Mouse (Mus musculus): ENCODE results near the gene Jazf1.

Jazf1 gene

DNA sequence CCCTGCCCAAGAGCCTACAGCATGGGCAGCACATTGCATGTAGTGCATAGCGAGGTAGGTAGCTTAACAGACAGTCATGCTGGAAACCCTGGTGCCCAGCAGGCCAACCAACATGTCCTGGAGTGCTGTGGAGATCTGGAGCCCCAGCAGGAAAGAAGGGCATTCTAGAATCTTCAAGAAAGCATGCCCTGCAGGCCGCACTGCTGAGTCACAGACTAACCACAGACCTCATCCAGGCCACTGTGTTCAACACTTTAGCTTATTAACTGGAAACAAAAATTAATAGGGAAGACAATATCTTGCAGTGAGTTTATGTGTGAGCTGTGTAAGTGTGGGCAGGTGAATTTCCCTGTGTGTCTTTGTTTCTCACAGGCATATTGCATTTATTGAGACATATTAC lies 222.1 kb downstream of the Jazf1 start:
- DNase-seq (ENCODE audit: low spot score): no peak

DNA sequence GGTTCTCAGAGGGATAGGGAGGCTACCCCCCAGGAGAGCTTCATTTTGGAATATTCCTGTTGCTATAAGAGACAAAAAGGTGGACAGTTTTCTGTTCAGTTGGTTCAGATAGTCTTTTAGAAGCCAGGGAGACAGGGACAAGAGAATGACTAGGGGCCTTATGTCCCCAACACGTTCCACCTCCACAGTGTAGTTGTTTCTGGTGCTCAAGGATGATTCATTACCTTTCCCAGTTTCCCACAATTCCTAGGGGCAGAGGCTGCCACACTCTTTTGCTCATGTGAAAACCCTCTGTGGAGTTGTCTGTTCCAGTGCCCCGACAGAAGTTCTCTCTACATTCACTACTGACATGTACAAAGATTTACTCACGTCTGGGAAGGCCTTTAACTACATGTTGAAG lies 223.7 kb downstream of the Jazf1 start:
- no peak for DNase-seq (ENCODE audit: low spot score)

- DNase-seq (ENCODE audit: low spot score): no peak
Observed at GRCm38 (mm10) chr6:52843027-52843426, 225.4 kb downstream of the Jazf1 start.

GRCm38 (mm10) chr6:52842598-52842997 lies 225.8 kb downstream of the Jazf1 start:
- no peak for DNase-seq (ENCODE audit: low spot score)

DNA sequence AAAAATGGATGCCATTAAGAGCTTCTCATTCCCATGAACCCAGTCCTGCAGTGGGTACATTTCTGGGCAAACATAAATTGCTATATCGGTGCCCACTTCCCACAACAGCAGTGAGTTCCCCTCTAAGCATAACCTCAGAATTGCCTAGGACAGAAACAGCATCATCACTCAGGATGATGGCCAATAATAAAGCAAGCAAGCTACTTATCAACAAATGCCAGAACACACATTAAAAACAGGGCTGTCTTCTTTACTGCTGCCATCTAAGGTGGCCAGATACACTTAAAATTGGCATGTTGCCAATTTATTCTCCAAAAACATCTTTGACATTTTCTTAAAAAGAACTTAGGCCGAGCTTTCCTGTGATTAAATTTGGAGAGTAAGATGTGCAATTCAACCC lies 226.8 kb downstream of the Jazf1 start:
- DNase-seq (ENCODE audit: low spot score): no peak

DNA sequence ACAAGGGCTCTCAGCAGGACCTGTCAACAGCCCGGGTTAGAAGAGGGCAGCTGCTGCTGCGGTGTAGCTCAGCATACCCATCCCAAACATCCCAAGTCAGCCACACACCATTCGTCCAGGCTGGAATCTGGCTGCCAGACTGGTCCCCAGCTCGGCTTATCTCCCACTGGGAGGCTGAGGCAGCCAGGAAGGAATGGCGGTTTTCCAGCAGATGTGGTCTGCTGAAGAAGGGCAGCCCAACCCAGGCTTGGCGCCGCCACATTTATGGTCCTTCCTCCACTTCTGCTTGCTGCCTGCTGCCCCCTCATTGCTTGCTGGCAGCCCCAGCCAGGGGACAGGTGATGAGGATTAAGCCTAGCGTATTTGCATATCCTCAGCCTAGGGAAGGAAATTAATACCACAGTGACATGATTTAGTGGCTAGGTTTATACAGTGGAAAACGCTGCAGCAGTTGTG lies 227.8 kb downstream of the Jazf1 start:
- no peak for DNase-seq (ENCODE audit: low spot score)

- DNase-seq (ENCODE audit: low spot score): peak; percentile 44
Observed at GRCm38 (mm10) chr6:52838691-52839090, 229.7 kb downstream of the Jazf1 start.

DNA sequence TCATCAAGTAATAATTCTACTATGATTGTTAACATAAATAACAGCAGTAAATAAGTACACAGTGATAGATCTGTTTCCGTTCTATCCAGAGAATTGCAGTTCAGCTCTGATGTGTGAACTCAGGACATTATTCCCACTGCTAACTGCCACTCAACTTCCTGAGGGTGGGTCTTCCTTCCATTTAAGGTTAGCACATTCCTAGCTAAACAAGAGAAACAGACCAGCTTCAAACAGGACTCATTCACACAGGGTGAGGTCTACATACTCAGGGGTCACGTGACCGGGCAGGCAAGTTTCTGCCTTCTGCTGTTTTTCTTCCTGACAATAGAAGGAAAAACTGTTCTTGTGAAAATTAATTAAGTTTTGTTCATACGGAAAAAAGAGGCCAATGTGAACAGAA lies 230.6 kb downstream of the Jazf1 start:
- DNase-seq (ENCODE audit: low spot score): no peak

DNA sequence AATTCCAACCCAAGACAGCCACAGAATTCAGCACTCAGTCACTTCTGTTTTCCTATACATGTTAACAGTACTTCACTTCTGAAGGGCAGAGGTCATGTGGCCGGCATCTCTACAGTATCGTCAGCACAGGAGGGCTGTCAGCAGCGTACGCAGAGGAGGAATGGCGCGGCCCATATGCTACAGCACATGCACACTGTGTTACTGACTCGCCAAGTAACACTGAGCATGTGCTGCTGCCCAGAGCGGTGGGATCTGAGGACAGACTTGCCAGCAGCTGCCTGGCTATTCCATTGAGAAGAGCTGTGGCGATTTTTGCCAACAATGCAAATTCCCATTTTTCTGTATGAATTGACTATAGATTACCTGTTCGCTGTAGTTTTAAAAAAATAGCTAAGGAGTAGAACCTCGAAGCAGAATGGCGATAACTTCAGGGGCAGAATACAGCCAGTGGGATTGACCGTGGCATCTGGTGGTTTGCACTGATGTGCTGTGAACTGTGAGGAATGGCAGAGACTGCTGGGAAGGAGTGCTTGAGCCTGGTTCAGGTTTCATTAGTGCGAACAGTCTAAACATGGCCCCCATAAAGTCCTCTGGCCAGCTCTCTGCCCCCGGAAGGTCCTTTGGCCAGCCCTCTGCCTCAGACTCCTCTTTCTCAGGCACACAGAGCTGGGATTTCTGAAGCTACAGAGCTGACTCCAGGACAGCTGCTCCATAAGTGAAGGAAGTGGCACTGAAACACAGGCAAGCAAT lies 232.1 kb downstream of the Jazf1 start:
- DNase-seq (ENCODE audit: low spot score): no peak

GRCm38 (mm10) chr6:52827752-52828277 lies 240.6 kb downstream of the Jazf1 start:
- no peak for DNase-seq (ENCODE audit: low spot score)

GRCm38 (mm10) chr6:52825535-52825934 lies 242.9 kb downstream of the Jazf1 start:
- peak; percentile 17 for DNase-seq (ENCODE audit: low spot score)

DNA sequence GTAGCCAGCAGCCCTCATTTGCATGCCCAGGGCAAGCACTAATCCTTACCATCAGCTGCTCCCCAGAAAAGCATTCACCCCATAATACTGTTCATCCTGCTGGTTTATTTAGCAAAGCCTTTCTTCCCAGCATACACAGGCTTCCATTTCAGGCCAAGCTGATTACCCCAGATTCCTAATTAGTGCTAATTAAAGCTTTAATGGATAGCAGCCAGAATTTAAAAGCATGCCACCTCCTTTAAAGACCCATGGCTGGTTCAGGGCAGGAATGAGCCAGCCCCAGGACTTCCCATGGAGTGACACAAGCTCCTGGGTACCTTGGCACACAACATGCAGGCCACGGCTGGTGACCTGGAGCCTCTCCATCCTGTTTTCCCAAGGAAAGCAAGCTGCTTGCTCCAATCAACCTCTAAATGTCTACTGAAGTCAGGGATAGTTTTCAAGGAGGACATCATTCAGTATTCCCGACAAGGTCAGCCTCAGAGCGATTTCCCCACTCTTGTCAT lies 243.4 kb downstream of the Jazf1 start:
- no peak for DNase-seq (ENCODE audit: low spot score)

DNA sequence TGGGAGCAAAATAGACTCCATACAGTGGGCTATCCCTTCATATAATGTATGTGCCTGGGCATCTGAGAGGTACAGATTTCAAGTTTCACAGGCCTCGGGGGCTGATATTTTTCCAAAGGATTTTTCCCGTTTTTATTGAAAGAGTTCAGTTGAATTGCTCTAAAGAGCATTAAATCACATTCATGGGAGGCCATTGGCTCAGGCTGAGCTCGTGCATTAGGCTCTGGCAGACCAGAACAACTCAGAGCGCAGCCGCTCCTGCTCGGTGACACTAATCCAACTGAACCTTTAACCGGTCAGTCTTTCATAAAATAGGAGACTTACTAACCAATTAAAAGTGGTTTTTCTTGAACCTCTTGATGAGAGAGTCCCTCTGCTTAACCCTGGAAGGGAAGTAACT lies 245.4 kb downstream of the Jazf1 start:
- DNase-seq (ENCODE audit: low spot score): no peak

DNA sequence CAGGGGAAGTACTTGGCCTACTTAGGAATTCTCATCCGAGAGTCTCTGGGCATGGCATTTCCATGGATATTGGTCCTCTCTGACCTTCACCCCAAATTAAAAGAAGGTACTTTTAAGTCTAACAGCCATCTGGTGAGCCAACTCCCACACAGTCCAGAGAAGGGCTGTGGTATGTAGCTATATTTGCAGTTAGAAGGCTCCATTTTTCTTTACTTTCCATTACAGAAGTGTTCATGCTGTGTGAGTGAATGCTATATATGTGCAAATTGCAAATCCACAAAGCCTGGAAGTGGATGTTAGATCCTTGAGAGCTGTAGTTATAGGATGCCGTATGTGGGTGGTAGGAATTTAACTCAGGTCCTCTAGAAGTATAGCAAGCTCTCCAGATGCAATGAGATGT lies 245.8 kb downstream of the Jazf1 start:
- no peak for DNase-seq (ENCODE audit: low spot score)

- no peak for DNase-seq (ENCODE audit: low spot score)
Observed at GRCm38 (mm10) chr6:52819353-52819752, 249.1 kb downstream of the Jazf1 start.

DNA sequence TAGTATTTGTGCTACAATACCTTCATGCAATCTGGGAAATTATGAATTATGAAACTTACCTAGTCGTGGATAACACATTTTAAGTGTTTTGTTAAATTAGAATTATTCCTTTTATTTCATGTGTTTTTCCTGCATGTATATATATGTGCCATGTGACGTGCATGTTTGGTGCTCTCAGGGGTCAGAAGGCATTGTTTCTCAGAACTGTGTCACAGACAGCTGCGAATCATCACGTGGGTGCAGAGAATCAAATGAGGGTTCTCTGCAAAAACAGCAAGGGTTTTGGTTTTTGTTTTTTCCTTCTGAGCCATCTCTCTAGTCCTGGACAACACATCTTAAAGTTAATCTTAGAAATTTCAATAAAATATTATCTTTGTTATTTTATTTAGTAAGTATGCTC lies 250.4 kb downstream of the Jazf1 start:
- no peak for DNase-seq (ENCODE audit: low spot score)

GRCm38 (mm10) chr6:52817203-52817874 lies 251.1 kb downstream of the Jazf1 start:
- no peak for DNase-seq (ENCODE audit: low spot score)

DNA sequence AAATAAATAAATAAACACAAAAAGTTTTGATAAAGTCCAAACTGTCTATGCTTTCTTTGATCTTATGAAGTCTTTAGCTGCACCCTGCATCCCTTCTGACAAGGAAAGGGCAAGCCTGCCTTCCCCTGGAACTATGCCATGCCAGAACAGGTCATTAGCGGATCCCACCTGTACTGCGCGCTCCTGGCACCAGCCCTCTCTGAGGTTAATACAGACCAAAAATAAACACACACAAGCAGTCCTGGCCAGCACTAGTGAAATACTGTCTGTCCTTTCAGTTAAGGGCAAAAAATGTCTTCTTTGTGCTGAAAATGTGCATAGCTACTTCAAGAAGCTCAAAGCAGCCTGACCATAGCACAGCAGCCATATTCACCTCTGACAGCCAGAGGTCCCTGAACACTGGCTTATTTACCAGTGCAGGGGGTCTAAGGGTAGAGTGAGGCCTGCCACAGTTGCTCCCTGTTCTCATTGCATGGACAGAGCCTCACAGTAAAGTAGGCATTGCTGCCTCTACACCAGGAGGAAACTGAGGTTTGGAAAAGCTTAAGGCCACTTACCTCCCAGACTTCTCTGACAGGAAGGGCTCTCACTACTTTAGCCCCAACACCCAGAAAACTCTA lies 263.1 kb downstream of the Jazf1 start:
- no peak for DNase-seq (ENCODE audit: low spot score)

DNA sequence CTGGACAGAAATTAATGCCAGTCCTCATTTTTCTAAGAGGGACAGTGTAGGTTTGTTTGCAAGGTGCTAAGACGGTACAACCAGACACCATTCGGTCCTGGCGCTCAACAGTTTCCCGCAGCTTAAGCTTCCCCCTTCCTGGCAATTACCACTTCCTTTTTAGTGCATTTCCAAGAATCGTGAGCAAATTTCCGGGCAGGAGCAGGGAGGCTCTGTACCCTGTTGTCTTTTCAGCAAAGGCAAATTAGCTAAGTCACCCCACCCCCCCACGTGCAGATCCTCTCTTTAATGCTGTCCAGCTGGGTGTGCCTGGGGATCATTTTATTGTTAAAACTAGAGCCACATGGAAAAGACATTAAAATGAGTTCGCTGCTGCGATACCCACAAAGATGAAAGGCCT lies 266.2 kb downstream of the Jazf1 start:
- peak; percentile 24 for DNase-seq (ENCODE audit: low spot score)

GRCm38 (mm10) chr6:52797252-52797800 lies 271.1 kb downstream of the Jazf1 start:
- no peak for DNase-seq (ENCODE audit: low spot score)

- DNase-seq (ENCODE audit: low spot score): no peak
Observed at GRCm38 (mm10) chr6:52796691-52797090, 271.7 kb downstream of the Jazf1 start.

DNA sequence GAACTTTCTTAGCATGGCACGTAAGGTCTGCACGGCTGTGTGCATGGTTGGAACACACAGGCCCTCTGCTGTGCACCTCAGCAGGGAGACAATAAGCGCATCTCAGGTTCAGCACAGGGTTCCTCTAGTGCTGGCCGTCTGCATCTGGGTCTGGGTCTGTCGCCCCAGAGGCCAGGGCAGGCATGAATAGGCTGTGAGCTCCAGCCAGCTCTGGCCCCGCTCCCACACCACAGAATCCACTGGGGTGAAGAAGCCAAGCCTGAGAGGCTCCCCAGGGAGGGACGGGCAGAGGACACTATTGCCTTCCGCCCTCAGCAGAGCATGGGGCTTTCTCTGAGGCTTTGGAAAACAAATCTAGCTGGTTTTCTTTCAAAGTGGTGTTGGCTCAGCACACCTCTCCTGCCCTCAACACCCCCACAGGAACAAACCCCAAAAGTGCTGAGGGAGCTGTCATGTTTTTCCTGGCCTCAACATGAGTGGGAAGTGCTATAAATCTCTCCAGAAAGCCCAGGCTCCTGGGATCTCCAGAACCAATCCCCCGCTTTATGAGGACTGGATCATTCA lies 272.3 kb downstream of the Jazf1 start:
- no peak for DNase-seq (ENCODE audit: low spot score)
